Mouse (Mus musculus) embryonic facial prominence, embryonic 13.5 days (tissue): ENCODE results near the gene Il11ra1. TPM values are rescaled to one million over a fixed set of nuclear protein-coding genes. Genes with fewer than 3 reads are reported as not detected.

ENCODE experiments used
- ATAC-seq: fragments of 200-750 bp; cut with Nextera tagmentation; 2 replicates; pipeline ENCODE4 v1.8.0; 2017; ENCODE audit warnings: low read depth; ENCODE audit not compliant: insufficient number of reproducible peaks, insufficient read depth, low FRiP score, low TSS enrichment
- H3K27ac ChIP-seq: fragments of 300-500 bp; sonication (generic); 2 replicates; pipeline ENCODE4 v1.5.1; 2015; ENCODE audit warnings: moderate library complexity, mild to moderate bottlenecking, inconsistent platforms
- H3K27me3 ChIP-seq: fragments of 300-500 bp; sonication (generic); 2 replicates; pipeline ENCODE4 v1.6.1; 2015; ENCODE audit warnings: mild to moderate bottlenecking, inconsistent platforms
- H3K36me3 ChIP-seq: fragments of 300-500 bp; sonication (generic); 2 replicates; pipeline ENCODE4 v1.6.1; 2015; ENCODE audit warnings: mild to moderate bottlenecking, inconsistent platforms
- H3K4me1 ChIP-seq: fragments of 300-500 bp; sonication (generic); 2 replicates; pipeline ENCODE4 v1.6.1; 2015; ENCODE audit warnings: inconsistent platforms
- H3K4me2 ChIP-seq: fragments of 300-500 bp; sonication (generic); 2 replicates; pipeline ENCODE4 v1.6.1; 2015; ENCODE audit warnings: moderate library complexity, mild to moderate bottlenecking, inconsistent platforms
- H3K4me3 ChIP-seq: fragments of 300-500 bp; sonication (generic); 2 replicates; pipeline ENCODE4 v1.5.1; 2015; ENCODE audit warnings: mild to moderate bottlenecking, inconsistent platforms
- H3K9ac ChIP-seq: fragments of 300-500 bp; sonication (generic); 2 replicates; pipeline ENCODE4 v1.6.1; 2015; ENCODE audit warnings: mild to moderate bottlenecking, inconsistent platforms
- H3K9me3 ChIP-seq: fragments of 300-500 bp; sonication (generic); 2 replicates; pipeline ENCODE4 v1.6.1; 2016; ENCODE audit warnings: inconsistent platforms
- WGBS: fragments of 180-500 bp; shearing (Covaris S2); methylation state at CpG from one replicate; pipeline ENCODE4 v1.1.7; 2015; ENCODE audit warnings: mixed read lengths; 5-methylcytosine and 5-hydroxymethylcytosine counted together
- polyA plus RNA-seq: library from polyadenylated mRNA; unstranded; fragments of >200 nt; fragmentation: Nextera tagmentation; extraction: Ambion mirVana; gene quantifications from 2 replicates; pipeline ENCODE4 v1.2.1, GENCODE M21; 2015

The Il11ra1 gene
- polyA plus RNA-seq, 1 experiment from 2014 or later: 427 TPM

- ATAC-seq: no peak
- 0% methylated on average over 5 of the region's 8 CpGs for WGBS
- Histone ChIP-seq H3K27ac (peak overlapping the region; percentile 28; the same call in 1 of the 2 replicates), H3K4me1 (peaks cover 55% of the 10 kb centered on the region), H3K36me3 (peaks cover 7% of the 10 kb centered on the region; the same call in 1 of the 2 replicates), H3K4me2 (peak overlapping the region; percentile 7; the same call in 1 of the 2 replicates), H3K9me3 (no peaks in the 10 kb centered on the region), H3K27me3 (peaks cover 18% of the 10 kb centered on the region), H3K9ac (peak overlapping the region; percentile 49; the same call in 1 of the 2 replicates), H3K4me3 (no peak overlapping the region)
Observed at GRCm38 (mm10) chr4:41665009-41665675, 34.6 kb upstream of the Il11ra1 start.

DNA sequence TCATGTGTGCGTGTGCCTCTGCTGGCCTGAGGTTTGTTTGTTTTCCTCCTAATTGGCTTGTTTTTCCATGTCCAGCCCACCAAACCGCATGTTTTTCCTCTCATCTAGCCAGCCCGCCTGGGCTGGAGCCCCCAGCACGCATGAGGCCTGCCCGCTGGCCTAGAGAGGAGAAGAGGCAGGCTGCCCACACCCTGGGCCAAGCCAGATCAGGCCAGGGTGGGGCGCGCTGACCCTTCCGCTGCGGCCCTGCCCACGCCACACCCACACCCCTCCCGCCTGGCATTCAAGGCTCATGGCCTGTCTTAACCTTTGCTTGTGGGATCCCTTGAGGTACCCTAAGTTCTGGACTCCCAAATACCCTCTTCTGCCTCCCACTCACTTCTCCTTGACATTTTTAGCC lies 33.1 kb upstream of the Il11ra1 start:
- 83% methylated on average over 11 of the region's 11 CpGs for WGBS
- H3K36me3 ChIP-seq: peaks cover 7% of the 10 kb centered on the region; the same call in 1 of the 2 replicates
- no peak overlapping the region for H3K4me3 ChIP-seq
- H3K4me2 ChIP-seq: no peak overlapping the region
- no peaks in the 10 kb centered on the region for H3K9me3 ChIP-seq
- H3K4me1 ChIP-seq: peaks cover 44% of the 10 kb centered on the region
- ATAC-seq: no peak
- H3K9ac ChIP-seq: no peak overlapping the region
- H3K27me3 ChIP-seq: peaks cover 18% of the 10 kb centered on the region
- H3K27ac ChIP-seq: no peak overlapping the region

GRCm38 (mm10) chr4:41670836-41671235 lies 29.0 kb upstream of the Il11ra1 start:
- 90% methylated on average over 18 of the region's 18 CpGs for WGBS
- H3K27ac ChIP-seq: no peak overlapping the region
- peaks cover 4% of the 10 kb centered on the region; the same call in 1 of the 2 replicates for H3K27me3 ChIP-seq
- H3K4me3 ChIP-seq: no peak overlapping the region
- no peak overlapping the region for H3K4me2 ChIP-seq
- no peaks in the 10 kb centered on the region for H3K9me3 ChIP-seq
- H3K4me1 ChIP-seq: peaks cover 22% of the 10 kb centered on the region
- H3K36me3 ChIP-seq: no peaks in the 10 kb centered on the region
- no peak overlapping the region for H3K9ac ChIP-seq
- no peak for ATAC-seq

DNA sequence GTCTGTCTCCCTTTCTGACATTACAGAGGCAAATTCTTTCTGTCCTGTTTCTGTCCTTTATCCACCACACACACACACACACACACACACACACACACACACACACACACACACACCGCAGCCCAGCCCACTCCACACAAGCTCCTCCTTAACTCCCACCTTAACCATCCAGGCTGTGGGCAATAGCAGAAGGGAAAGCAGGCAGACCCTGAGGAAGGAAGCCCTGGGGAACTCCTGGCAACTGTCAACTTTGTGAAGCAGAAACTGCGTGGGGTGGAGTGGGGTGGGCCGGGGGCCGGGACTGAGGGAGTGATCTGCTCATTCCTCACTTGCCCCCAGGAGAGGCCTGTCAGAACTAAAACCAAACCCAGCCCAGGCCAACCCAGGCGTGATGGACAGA lies 28.3 kb upstream of the Il11ra1 start:
- peak overlapping the region; percentile 46; the same call in 1 of the 2 replicates for H3K9ac ChIP-seq
- H3K27me3 ChIP-seq: peaks cover 4% of the 10 kb centered on the region; the same call in 1 of the 2 replicates
- no peak overlapping the region for H3K4me3 ChIP-seq
- ATAC-seq: no peak
- peaks cover 27% of the 10 kb centered on the region for H3K4me1 ChIP-seq
- no peaks in the 10 kb centered on the region for H3K9me3 ChIP-seq
- peak overlapping the region; percentile 14; the same call in 1 of the 2 replicates for H3K4me2 ChIP-seq
- 37% methylated on average over 5 of the region's 5 CpGs for WGBS
- H3K36me3 ChIP-seq: no peaks in the 10 kb centered on the region
- H3K27ac ChIP-seq: no peak overlapping the region

GRCm38 (mm10) chr4:41671963-41672480 lies 27.8 kb upstream of the Il11ra1 start:
- Histone ChIP-seq H3K36me3 (no peaks in the 10 kb centered on the region), H3K4me1 (peaks cover 30% of the 10 kb centered on the region), H3K27me3 (peaks cover 4% of the 10 kb centered on the region; the same call in 1 of the 2 replicates), H3K4me2 (peak overlapping the region; percentile 14; the same call in 1 of the 2 replicates), H3K27ac (no peak overlapping the region), H3K4me3 (no peak overlapping the region), H3K9ac (peak overlapping the region; percentile 12; the same call in 1 of the 2 replicates), H3K9me3 (no peaks in the 10 kb centered on the region)
- ATAC-seq: no peak
- 15% methylated on average over 8 of the region's 8 CpGs for WGBS

DNA sequence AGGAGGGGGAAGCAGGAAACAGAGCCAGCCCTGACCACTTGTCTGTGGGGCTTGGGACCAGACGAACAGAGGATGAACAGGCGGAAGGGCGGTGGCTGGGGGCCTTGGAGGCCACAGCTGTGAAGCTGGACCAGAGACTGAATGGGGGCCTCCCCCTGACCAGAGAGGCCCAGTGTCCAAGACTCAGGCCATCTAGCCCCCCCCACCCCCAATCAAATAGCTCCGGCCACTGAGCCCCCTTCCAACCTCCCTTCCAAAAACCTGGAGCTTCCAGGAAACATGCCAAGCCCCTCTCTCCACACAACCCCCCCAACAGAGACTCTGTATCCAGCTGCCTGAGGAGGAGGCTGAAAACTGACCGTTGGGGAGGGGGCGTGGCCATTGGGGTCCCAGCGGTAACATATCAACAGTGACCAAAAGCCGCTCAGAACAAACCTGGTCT lies 27.2 kb upstream of the Il11ra1 start:
- 40% methylated on average over 8 of the region's 8 CpGs for WGBS
- H3K9me3 ChIP-seq: no peaks in the 10 kb centered on the region
- H3K27ac ChIP-seq: no peak overlapping the region
- H3K27me3 ChIP-seq: peaks cover 4% of the 10 kb centered on the region; the same call in 1 of the 2 replicates
- H3K36me3 ChIP-seq: no peaks in the 10 kb centered on the region
- no peak overlapping the region for H3K4me2 ChIP-seq
- H3K4me1 ChIP-seq: peaks cover 35% of the 10 kb centered on the region
- no peak overlapping the region for H3K4me3 ChIP-seq
- peak overlapping the region; percentile 12; the same call in 1 of the 2 replicates for H3K9ac ChIP-seq
- no peak for ATAC-seq

GRCm38 (mm10) chr4:41673186-41673585 lies 26.6 kb upstream of the Il11ra1 start:
- H3K4me1 ChIP-seq: peaks cover 38% of the 10 kb centered on the region
- H3K9me3 ChIP-seq: no peaks in the 10 kb centered on the region
- no peak for ATAC-seq
- H3K4me2 ChIP-seq: no peak overlapping the region
- H3K27ac ChIP-seq: no peak overlapping the region
- WGBS: 70% methylated on average over 19 of the region's 19 CpGs
- no peaks in the 10 kb centered on the region for H3K36me3 ChIP-seq
- H3K4me3 ChIP-seq: no peak overlapping the region
- no peak overlapping the region for H3K9ac ChIP-seq
- peaks cover 4% of the 10 kb centered on the region; the same call in 1 of the 2 replicates for H3K27me3 ChIP-seq

GRCm38 (mm10) chr4:41676248-41677005 lies 23.4 kb upstream of the Il11ra1 start:
- no peak overlapping the region for H3K4me3 ChIP-seq
- 0 out of 2 replicates have a peak overlapping the region, but pooled peaks have one; percentile 7 for H3K4me2 ChIP-seq
- no peaks in the 10 kb centered on the region for H3K36me3 ChIP-seq
- H3K27me3 ChIP-seq: peaks cover 4% of the 10 kb centered on the region; the same call in 1 of the 2 replicates
- H3K27ac ChIP-seq: no peak overlapping the region
- peaks cover 59% of the 10 kb centered on the region for H3K4me1 ChIP-seq
- 68% methylated on average over 17 of the region's 17 CpGs for WGBS
- 0 out of 2 replicates have a peak overlapping the region, but pooled peaks have one; percentile 22 for H3K9ac ChIP-seq
- no peaks in the 10 kb centered on the region for H3K9me3 ChIP-seq
- no peak for ATAC-seq

GRCm38 (mm10) chr4:41677006-41677629 lies 22.7 kb upstream of the Il11ra1 start:
- Histone ChIP-seq H3K9ac (0 out of 2 replicates have a peak overlapping the region, but pooled peaks have one; percentile 1), H3K4me1 (peaks cover 54% of the 10 kb centered on the region), H3K27ac (no peak overlapping the region), H3K4me2 (no peak overlapping the region), H3K9me3 (no peaks in the 10 kb centered on the region), H3K27me3 (peaks cover 4% of the 10 kb centered on the region; the same call in 1 of the 2 replicates), H3K4me3 (no peak overlapping the region), H3K36me3 (no peaks in the 10 kb centered on the region)
- WGBS: 48% methylated on average over 12 of the region's 13 CpGs
- ATAC-seq: no peak

- Histone ChIP-seq H3K27me3 (no peaks in the 10 kb centered on the region), H3K4me1 (peaks cover 56% of the 10 kb centered on the region)
Observed at GRCm38 (mm10) chr4:41678863-41679262, 20.9 kb upstream of the Il11ra1 start.

GRCm38 (mm10) chr4:41679291-41679690 lies 20.5 kb upstream of the Il11ra1 start:
- H3K27ac ChIP-seq: no peak overlapping the region
- no peak overlapping the region for H3K4me2 ChIP-seq
- no peaks in the 10 kb centered on the region for H3K9me3 ChIP-seq
- H3K4me1 ChIP-seq: peaks cover 57% of the 10 kb centered on the region
- H3K9ac ChIP-seq: 0 out of 2 replicates have a peak overlapping the region, but pooled peaks have one; percentile 6
- no peaks in the 10 kb centered on the region for H3K36me3 ChIP-seq
- H3K27me3 ChIP-seq: no peaks in the 10 kb centered on the region
- WGBS: 89% methylated on average over 1 of the region's 2 CpGs
- ATAC-seq: no peak
- no peak overlapping the region for H3K4me3 ChIP-seq

More at GRCm38 (mm10) chr4:41678863-41679262, 20.9 kb upstream of the Il11ra1 start:
- ATAC-seq: no peak
- Histone ChIP-seq H3K36me3 (no peaks in the 10 kb centered on the region), H3K9ac (no peak overlapping the region), H3K4me2 (no peak overlapping the region), H3K4me3 (no peak overlapping the region), H3K9me3 (no peaks in the 10 kb centered on the region), H3K27ac (no peak overlapping the region)
- WGBS: 80% methylated on average over 6 of the region's 6 CpGs
